Mouse (Mus musculus) cerebellum, adult 9-10 months (tissue): ENCODE data around the gene Klf12.

Source experiments
- DNase-seq: peaks from one replicate; pipeline ENCODE4 v3.0.0; 2022

Gene Klf12

DNA sequence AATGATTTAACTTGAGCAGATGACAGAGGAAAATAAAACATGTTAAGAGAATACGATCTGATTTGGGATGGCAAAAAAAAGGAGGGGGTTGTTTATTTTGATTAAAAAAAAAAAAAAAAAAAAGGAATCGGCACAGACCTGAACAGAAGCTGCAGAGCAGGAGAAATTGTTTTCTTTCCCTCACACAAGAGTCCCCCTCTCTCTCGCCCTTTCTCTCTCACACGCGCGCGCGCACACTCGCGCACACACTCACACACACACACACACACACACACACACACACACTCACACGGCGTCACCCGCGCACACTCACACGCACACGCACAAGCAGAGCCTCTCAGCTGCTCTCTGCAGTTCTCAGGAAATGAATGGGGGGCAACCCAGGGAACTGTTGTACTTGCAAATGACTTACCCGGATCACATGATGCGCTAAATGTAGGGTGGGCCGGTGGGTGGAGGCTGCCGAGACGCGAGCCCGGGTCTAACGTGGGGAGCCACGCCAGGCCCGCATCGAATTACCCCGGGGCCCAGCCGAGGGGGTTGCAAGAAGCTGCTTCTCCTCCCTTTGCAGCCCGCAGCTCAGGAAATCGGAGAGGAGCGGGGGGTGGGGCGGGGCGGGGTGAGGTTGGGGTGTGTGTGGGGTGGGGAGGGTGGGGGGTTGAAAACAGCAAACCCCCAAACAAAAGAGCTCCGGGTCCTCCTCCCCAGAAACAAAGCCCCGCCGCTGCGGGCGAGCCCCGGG is at the start of gene Klf12:
Klf12 (minus strand) TSS at position 561 of the 742 bp plus-strand sequence.
- peak; percentile 80 for DNase-seq

DNA sequence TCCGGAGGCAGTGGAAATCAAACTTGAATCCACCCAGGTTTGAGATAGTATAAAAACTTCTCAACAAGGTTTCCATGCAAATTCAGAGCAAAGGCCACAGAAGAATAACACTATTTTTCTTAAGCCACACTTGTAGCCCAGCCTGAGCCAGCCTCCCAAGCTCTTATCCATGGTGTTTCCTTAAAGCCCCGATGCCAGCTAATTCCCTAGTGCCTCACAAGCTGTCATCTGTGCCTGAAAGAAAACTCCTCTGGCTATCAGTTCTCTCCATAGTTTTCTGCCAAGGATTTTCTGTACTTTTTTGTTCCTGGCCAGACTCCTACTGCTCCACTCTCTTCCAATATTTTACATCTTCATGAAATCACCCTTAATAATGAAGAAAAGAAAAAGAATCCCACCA is 48.9 kb upstream of the Klf12 start:
- DNase-seq, result no peak

- no peak for DNase-seq
These were observed 44.3 kb upstream of the Klf12 start for GRCm38 (mm10) chr14:100328602-100329276.

DNA sequence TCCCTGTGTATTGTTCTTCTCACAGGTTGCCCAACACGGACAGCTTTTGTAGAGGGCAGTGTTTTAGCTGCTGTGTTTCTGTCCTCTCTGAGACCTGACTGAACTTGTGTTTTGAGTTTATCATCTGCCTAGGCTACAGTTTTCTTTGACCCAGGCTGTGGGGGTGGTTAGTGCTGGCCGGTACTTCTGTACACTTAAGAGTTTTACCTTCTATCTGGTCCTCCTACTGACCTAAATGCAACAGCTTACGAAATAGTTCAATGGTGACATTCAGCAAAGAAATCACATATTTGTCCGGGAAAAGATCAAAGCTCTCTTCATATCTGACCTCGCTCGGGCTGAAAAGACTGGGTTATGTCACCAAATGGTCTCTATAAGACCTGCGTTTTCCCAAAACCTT is 39.8 kb upstream of the Klf12 start:
- no peak for DNase-seq

- no peak for DNase-seq
These were observed 37.5 kb upstream of the Klf12 start for GRCm38 (mm10) chr14:100322012-100322411.

DNA sequence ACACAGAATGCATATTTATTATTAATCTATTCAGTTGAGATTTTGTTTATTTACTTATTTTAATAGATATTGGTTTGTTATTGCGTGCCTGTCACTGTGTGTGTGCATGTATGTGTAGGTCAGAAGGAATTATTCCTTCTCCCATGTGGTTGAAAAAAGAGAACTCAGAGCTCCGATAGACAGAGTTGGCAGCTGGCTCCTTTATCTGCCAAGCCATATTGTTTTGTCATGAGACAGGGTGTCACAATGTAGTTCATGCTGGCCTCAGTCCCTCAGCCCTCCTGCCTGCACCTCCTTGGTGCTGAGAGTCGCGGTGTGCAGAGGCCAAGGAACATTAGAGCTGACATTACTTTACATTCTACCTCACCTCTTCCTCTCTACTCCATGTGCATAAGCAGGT is 32.3 kb upstream of the Klf12 start:
- no peak for DNase-seq

GRCm38 (mm10) chr14:100314099-100314498 is 29.6 kb upstream of the Klf12 start:
- DNase-seq, result no peak

GRCm38 (mm10) chr14:100300905-100301304 is 16.4 kb upstream of the Klf12 start:
- no peak for DNase-seq

DNA sequence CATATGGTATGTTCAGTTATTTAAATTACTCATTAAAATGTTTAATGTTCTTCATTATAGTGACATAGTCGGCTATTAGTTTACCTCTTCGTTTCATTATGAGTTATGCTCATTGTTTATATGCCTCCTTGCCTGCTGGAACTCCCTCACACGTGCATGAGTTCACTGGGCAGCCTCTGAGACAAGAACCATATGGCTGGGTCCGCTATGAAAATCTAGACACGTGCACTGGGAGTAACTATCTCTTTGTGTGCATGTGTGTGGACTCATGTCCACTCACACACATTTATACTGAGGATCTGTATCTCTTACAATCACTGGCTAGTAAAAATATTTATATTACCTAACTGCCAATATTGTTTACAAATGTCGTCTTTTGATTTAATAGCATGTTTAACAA is 14.4 kb upstream of the Klf12 start:
- no peak for DNase-seq

DNA sequence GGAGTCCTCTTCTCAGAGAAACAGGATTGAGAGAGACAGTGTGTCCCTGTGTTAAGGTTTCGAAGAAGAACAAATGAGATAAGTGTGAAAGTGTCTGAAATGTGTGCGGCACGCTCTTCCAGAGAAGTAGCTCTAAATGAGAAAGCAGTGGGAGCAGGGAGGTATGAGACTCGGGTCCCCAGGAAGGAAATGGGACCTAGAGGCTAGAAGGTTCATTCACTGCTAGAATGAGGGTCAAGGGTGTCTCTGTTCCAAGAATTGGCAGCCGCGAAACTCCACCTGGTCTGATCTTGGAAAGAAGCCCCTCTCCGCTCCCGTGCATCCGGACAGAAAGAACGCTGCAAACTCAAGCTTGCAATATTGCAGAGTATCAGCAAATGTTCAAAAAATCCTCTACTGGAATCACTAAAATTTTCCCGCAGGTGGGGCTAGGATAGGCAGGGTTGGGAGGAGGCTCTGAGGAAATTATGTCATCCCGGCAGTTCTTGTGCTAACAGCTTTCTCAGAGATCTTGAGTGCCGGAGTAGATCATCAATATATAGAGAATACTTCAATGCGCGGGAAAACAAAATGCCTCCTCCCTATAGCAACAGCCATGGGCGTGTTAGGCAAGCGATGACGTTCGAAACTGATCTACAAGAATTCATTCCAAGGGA is 2.2 kb upstream of the Klf12 start:
- DNase-seq, result peak; percentile 38

DNA sequence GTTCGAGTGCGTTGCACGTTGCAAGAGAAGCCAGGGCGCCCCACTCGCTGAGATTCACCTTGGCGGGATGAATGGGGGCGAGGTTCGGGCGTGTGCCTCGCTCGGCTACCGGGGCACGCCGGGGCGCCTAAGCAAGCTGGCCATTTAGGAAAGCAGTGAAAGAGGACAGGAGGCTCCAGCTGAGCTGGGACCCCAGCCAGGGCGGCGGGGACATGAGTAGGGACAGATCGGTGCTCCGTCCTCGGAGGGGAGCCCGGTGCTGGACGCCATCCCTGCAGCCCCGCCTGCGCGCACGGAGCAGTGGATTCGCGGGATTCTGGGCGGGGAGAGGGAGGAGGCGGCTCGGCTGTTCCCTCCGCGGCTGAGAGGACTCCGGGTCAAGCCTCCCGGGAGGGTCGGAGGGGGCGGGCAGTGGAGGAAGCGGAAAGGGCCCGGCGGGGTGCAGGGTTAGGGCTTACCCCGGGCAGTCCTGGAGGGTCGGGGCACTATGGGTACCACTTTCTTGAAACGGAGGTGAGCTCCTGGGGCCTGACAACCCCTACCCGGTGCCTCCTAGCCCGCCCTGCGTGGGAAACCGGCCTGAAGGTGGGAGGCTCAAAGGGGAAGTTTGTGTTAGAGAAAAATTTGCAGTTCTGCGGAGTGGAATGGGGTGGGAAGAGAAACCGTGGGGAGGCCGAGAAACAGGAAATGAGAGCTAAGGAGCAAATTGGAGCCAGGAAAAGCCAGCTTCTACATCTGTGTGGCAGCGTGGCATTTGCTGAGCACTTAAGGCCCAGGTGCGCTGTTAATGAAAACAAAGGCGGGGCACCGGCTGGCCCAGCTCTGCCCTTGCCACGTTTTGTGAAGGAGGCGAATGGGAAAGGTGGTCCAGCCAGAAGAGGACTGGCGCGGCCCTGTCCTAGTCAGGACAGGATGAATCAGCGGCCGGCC is 1.4 kb upstream of the Klf12 start:
- DNase-seq, result peak; percentile 82

DNA sequence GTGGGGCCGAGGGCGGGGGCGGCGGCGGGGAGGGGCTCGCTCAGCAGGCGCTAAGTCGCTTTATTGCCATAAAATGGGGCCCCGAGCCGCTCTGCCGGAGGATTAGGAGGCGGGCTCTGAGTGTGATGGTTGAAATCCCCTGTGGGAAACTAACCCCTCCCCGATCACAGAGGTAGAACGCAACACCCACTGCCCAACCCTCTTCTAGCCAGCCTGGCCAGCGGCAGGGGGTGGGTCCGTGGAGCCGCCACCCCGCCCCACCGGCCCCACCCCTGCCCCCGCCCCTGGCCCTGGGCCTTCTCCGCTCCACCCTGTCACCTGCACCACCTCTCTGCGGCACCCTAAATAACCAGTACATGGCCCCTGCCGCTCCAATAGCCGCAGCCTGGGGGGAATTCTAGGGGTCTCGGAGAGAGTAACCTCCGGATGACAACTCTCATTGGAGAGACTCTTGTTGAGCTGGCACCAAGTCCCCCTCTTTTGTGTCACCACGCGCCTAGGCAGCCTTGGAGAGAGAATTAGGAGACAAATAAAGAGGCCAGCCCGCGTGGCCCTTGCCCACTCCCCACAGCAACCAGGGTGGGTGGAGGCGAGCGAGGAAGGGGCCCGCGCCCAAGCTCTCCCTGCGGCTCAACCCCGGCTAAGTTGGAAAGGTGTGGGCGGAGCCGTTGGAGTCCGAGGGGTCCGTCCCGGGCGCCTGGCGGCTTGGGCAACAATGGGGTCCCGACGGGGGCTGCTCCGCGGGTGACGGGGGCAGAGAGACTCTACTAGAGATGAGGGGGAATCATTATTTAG is 579 bp upstream of the Klf12 start:
- peak; percentile 77 for DNase-seq

DNA sequence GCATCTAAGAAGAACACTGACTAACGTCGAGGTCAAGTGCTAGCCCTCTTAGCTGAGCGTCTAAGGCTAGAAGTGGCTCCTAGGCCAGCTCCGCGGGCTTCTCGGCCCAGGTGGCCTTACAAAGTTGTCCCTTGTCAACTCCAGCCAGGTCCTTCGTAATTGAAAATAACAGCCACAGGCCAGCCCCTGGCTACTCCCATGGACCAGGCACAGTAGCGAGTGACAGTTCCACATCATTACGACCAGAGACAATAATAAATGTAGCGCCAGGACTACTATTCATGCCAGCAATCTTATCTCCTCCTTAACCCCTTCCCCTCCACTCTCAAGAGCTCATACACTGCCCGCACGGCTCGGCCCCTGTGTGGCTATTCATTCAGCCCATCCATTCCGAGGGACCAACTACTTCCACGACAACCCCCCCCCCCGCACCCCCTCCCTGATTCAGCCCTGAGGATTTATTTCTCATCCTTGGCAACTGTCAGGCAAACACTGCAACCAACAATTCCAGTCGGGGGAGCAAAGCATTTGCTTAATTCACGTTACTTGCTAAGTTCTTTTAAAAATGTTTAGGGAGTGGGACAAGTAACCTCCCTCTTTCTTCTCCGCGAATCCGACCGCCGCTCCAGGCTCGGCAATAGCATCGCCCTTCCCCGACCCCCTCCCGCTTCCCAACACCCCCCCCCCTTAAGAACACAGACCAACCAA is 914 bp downstream of the Klf12 start:
- DNase-seq, result peak; percentile 53

- peak; percentile 16 for DNase-seq
These were observed 1.8 kb downstream of the Klf12 start for GRCm38 (mm10) chr14:100282651-100283050.

DNA sequence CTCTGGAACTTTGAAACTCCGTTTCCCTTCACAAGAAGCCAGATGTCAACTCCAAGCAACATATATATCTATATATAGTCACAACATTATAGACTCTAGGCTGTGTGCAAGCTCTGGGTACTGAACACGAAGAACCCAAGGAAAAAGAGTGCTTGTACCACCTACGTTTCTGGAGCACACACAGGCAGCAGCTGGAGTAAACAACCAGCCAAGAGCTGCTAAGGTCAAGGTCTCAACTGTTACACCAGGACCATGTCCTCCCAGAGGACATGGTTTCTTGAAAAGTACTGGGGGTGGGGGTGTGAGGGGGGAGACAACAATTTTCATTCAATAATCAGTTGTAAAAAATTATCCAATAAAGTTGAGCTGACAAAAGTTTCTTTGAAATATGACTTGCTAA is 2.7 kb downstream of the Klf12 start:
- DNase-seq, result no peak

DNA sequence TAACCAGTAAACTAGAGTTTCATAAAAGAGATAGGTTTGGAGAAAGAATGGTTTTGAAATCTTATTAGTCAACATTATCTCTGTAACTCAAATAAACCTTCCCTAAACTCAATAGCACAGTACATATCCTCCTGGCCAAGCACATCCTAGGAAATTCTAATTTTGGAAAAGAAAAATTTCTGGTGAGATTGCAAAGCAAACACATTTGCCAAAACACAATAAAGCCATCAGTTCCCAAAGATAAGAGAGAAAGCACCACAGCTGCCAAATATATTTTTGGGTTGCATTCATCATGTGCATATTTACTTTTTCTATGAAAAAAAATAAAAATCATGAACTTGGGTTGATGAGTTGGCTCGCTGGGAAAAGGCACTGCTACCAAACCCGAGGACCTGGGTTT is 10.3 kb downstream of the Klf12 start:
- DNase-seq, result no peak

- no peak for DNase-seq
These were observed 23.9 kb downstream of the Klf12 start for GRCm38 (mm10) chr14:100260531-100260930.

- no peak for DNase-seq
These were observed 41.4 kb downstream of the Klf12 start for GRCm38 (mm10) chr14:100243046-100243445.

- DNase-seq, result no peak
These were observed 44.6 kb downstream of the Klf12 start for GRCm38 (mm10) chr14:100239874-100240273.

GRCm38 (mm10) chr14:100236757-100237156 is 47.7 kb downstream of the Klf12 start:
- no peak for DNase-seq

- no peak for DNase-seq
These were observed 48.7 kb downstream of the Klf12 start for GRCm38 (mm10) chr14:100235746-100236145.
